Mouse (Mus musculus): ENCODE data around the gene Wwox.

- TF ChIP-seq CTCF (IDR thresholded peaks at IDR 0.05; ENCODE audit: control insufficient read depth, insufficient read depth, low read length) (no peak), POLR2A (IDR thresholded peaks at IDR 0.05; ENCODE audit: borderline replicate concordance, control insufficient read depth, low read depth, low read length) (no peak)
These were observed 15.8 kb downstream of the Wwox start for GRCm38 (mm10) chr8:114455302-114455701.
